Mouse (Mus musculus): ENCODE measurements around the gene Col18a1. TPM values are rescaled to one million over a fixed set of nuclear protein-coding genes. Genes with fewer than 3 reads are reported as not detected.

Col18a1 gene
- polyA plus RNA-seq (2012; rRNA removed) = 38.1 and 39.3 TPM in 2 replicates

GRCm38 (mm10) chr10:77165963-77166717 is at the start of gene Col18a1:
TSS of gene Col18a1 (minus strand) at chr10:77166548.
- WGBS = under 1% methylated on average over 42 of the region's 42 CpGs
- TF ChIP-seq POLR2A (IDR thresholded peaks at IDR 0.05; ENCODE audit: borderline replicate concordance, extremely low read depth, low read depth, low read length) (no peak), CTCF (IDR thresholded peaks at IDR 0.05; ENCODE audit: insufficient read depth, low read length) (no peak)
- DNase-seq = no peak
- peak within 1 kb of the TSS; percentile 18 for H3K4me3 ChIP-seq (replicated peaks; ENCODE audit: extremely low read depth, low read depth, low read length)
- no peaks in the 10 kb centered on the region for H3K4me1 ChIP-seq (ENCODE audit: control insufficient read depth, insufficient read depth, low read length)

GRCm38 (mm10) chr10:77215641-77216040 is 49.3 kb upstream of the Col18a1 start:
- 39% methylated on average over 4 of the region's 4 CpGs for WGBS
- Histone ChIP-seq H3K4me1 (ENCODE audit: control insufficient read depth, insufficient read depth, low read length) (peaks cover 16% of the 10 kb centered on the region), H3K4me3 (replicated peaks; ENCODE audit: extremely low read depth, low read depth, low read length) (no peak overlapping the region)
- DNase-seq = no peak
- TF ChIP-seq POLR2A (IDR thresholded peaks at IDR 0.05; ENCODE audit: borderline replicate concordance, extremely low read depth, low read depth, low read length) (no peak), CTCF (IDR thresholded peaks at IDR 0.05; ENCODE audit: insufficient read depth, low read length) (no peak)

- Histone ChIP-seq H3K4me1 (ENCODE audit: control insufficient read depth, insufficient read depth, low read length) (peaks cover 16% of the 10 kb centered on the region), H3K4me3 (replicated peaks; ENCODE audit: extremely low read depth, low read depth, low read length) (no peak overlapping the region)
- 37% methylated on average over 8 of the region's 8 CpGs for WGBS
- no peak for DNase-seq
- TF ChIP-seq POLR2A (IDR thresholded peaks at IDR 0.05; ENCODE audit: borderline replicate concordance, extremely low read depth, low read depth, low read length) = no peak
- no peak for TF ChIP-seq CTCF (IDR thresholded peaks at IDR 0.05; ENCODE audit: insufficient read depth, low read length)
Measured at GRCm38 (mm10) chr10:77214586-77214985, 48.2 kb upstream of the Col18a1 start.

- no peak for DNase-seq
- 80% methylated on average over 5 of the region's 5 CpGs for WGBS
- no peak overlapping the region for H3K4me3 ChIP-seq (replicated peaks; ENCODE audit: extremely low read depth, low read depth, low read length)
- no peak for TF ChIP-seq CTCF (IDR thresholded peaks at IDR 0.05; ENCODE audit: insufficient read depth, low read length)
- TF ChIP-seq POLR2A (IDR thresholded peaks at IDR 0.05; ENCODE audit: borderline replicate concordance, extremely low read depth, low read depth, low read length) = no peak
- peaks cover 16% of the 10 kb centered on the region for H3K4me1 ChIP-seq (ENCODE audit: control insufficient read depth, insufficient read depth, low read length)
Measured at GRCm38 (mm10) chr10:77213483-77213882, 47.1 kb upstream of the Col18a1 start.

- Histone ChIP-seq H3K4me1 (ENCODE audit: control insufficient read depth, insufficient read depth, low read length) (peaks cover 16% of the 10 kb centered on the region), H3K4me3 (replicated peaks; ENCODE audit: extremely low read depth, low read depth, low read length) (no peak overlapping the region)
- TF ChIP-seq CTCF (IDR thresholded peaks at IDR 0.05; ENCODE audit: insufficient read depth, low read length) (no peak), POLR2A (IDR thresholded peaks at IDR 0.05; ENCODE audit: borderline replicate concordance, extremely low read depth, low read depth, low read length) (no peak)
- 77% methylated on average over 6 of the region's 6 CpGs for WGBS
- DNase-seq = no peak
Measured at GRCm38 (mm10) chr10:77212354-77213120, 46.2 kb upstream of the Col18a1 start.

- TF ChIP-seq POLR2A (IDR thresholded peaks at IDR 0.05; ENCODE audit: borderline replicate concordance, extremely low read depth, low read depth, low read length) (no peak), CTCF (IDR thresholded peaks at IDR 0.05; ENCODE audit: insufficient read depth, low read length) (no peak)
- Histone ChIP-seq H3K4me1 (ENCODE audit: control insufficient read depth, insufficient read depth, low read length) (peaks cover 24% of the 10 kb centered on the region), H3K4me3 (replicated peaks; ENCODE audit: extremely low read depth, low read depth, low read length) (no peak overlapping the region)
- DNase-seq = peak; percentile 14
- 13% methylated on average over 11 of the region's 11 CpGs for WGBS
Measured at GRCm38 (mm10) chr10:77211116-77211570, 44.8 kb upstream of the Col18a1 start.

GRCm38 (mm10) chr10:77210666-77211065 is 44.3 kb upstream of the Col18a1 start:
- no peak for DNase-seq
- TF ChIP-seq POLR2A (IDR thresholded peaks at IDR 0.05; ENCODE audit: borderline replicate concordance, extremely low read depth, low read depth, low read length) (no peak), CTCF (IDR thresholded peaks at IDR 0.05; ENCODE audit: insufficient read depth, low read length) (no peak)
- Histone ChIP-seq H3K4me3 (replicated peaks; ENCODE audit: extremely low read depth, low read depth, low read length) (no peak overlapping the region), H3K4me1 (ENCODE audit: control insufficient read depth, insufficient read depth, low read length) (peaks cover 19% of the 10 kb centered on the region)
- WGBS = 78% methylated on average over 3 of the region's 3 CpGs

GRCm38 (mm10) chr10:77209261-77209660 is 42.9 kb upstream of the Col18a1 start:
- Histone ChIP-seq H3K4me1 (ENCODE audit: control insufficient read depth, insufficient read depth, low read length) (peaks cover 12% of the 10 kb centered on the region), H3K4me3 (replicated peaks; ENCODE audit: extremely low read depth, low read depth, low read length) (no peak overlapping the region)
- DNase-seq = no peak
- WGBS = 80% methylated on average over 5 of the region's 5 CpGs
- no peak for TF ChIP-seq CTCF (IDR thresholded peaks at IDR 0.05; ENCODE audit: insufficient read depth, low read length)
- no peak for TF ChIP-seq POLR2A (IDR thresholded peaks at IDR 0.05; ENCODE audit: borderline replicate concordance, extremely low read depth, low read depth, low read length)

- 23% methylated on average over 3 of the region's 3 CpGs for WGBS
- peaks cover 12% of the 10 kb centered on the region for H3K4me1 ChIP-seq (ENCODE audit: control insufficient read depth, insufficient read depth, low read length)
- no peak for TF ChIP-seq POLR2A (IDR thresholded peaks at IDR 0.05; ENCODE audit: borderline replicate concordance, extremely low read depth, low read depth, low read length)
- TF ChIP-seq CTCF (IDR thresholded peaks at IDR 0.05; ENCODE audit: insufficient read depth, low read length) = no peak
- H3K4me3 ChIP-seq (replicated peaks; ENCODE audit: extremely low read depth, low read depth, low read length) = no peak overlapping the region
- no peak for DNase-seq
Measured at GRCm38 (mm10) chr10:77206565-77207079, 40.3 kb upstream of the Col18a1 start.

Data from lung, adult 2 months (tissue).